Comparison of ENCODE assay signal across 23 mouse cellular contexts in the genomic region with DNA sequence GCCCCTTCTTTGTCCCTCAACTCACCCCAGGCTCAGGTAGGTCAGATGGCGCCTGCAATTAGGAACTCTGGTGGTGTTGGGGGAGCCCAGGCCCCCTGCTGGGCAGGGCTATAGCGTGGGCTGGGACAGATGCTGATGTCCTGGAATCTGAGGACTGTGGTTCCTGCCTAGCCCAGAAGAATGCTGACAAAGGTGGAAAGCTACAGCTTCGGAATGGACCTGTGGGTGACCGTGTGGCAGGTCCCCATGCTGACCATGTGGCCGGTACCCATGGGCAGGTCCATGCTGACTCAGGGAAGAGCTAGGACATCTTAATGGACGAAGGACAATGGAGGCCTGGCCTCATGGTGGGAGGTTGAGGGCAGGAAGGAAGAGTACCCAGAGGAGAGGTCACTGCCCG. TPM values are rescaled to one million over a fixed set of nuclear protein-coding genes. Genes with fewer than 3 reads are reported as not detected.
A peak's percentile ranks its signal among the peaks of the same experiment; 100 is the strongest.
DNase-seq lines count a peak whose midpoint lies in the region; ATAC-seq and TF ChIP-seq lines count a peak whose summit lies in the region.
"Had no signal": no experiment of that assay in that cellular context is flagged by ENCODE, and none has a peak within 500 bp of the region (broad histone marks: within the 10 kb centered on the region; RNA-seq: fewer than 3 reads in every experiment).

No protein-coding gene starts in this region.

- WGBS in intestine, embryonic 14.5 days = 85% methylated on average over 7 of the region's 7 CpGs
- WGBS in intestine, embryonic 16.5 days = 91% methylated on average over 7 of the region's 7 CpGs
- WGBS in liver, adult 2 months = 90% methylated on average over 7 of the region's 7 CpGs
- 68% methylated on average over 7 of the region's 7 CpGs for WGBS in liver, embryonic 11.5 days

- no peak overlapping the region for H3K4me2 ChIP-seq in intestine, embryonic 14.5 days (ENCODE audit: low read length)
- H3K4me2 ChIP-seq in intestine, embryonic 16.5 days (ENCODE audit: low read depth, low read length) = no peak overlapping the region
- no peak overlapping the region for H3K4me2 ChIP-seq in liver, embryonic 11.5 days
- H3K4me2 ChIP-seq: liver, embryonic 15.5 days; midbrain, embryonic 11.5 days; neural tube, embryonic 15.5 days had no signal

- no peak overlapping the region for H3K27ac ChIP-seq in intestine, embryonic 14.5 days (ENCODE audit: low read depth)
- H3K27ac ChIP-seq in intestine, embryonic 16.5 days (ENCODE audit: low read length) = no peak overlapping the region
- no peak overlapping the region for H3K27ac ChIP-seq in liver, adult 2 months (replicated peaks; ENCODE audit: insufficient read depth, low read depth, low read length)
- H3K27ac ChIP-seq in liver, embryonic 11.5 days (ENCODE audit: low read depth, low read length) = no peak overlapping the region
- H3K27ac ChIP-seq: embryonic facial prominence, embryonic 10.5 days; heart, embryonic 10.5 days; layer of hippocampus, adult 2 months; liver, embryonic 15.5 days; neural tube, embryonic 15.5 days had no signal

- H3K9ac ChIP-seq in intestine, embryonic 14.5 days (ENCODE audit: low read length) = no peak overlapping the region
- H3K9ac ChIP-seq in intestine, embryonic 16.5 days (ENCODE audit: low read depth, low read length) = no peak overlapping the region
- no peak overlapping the region for H3K9ac ChIP-seq in liver, adult 2 months (ENCODE audit: low read depth, low read length)
- H3K9ac ChIP-seq in liver, embryonic 11.5 days (ENCODE audit: low read depth, low read length) = no peak overlapping the region
- H3K9ac ChIP-seq: liver, embryonic 15.5 days; neural tube, embryonic 15.5 days had no signal

- DNase-seq in intestine, embryonic 14.5 days (ENCODE audit: low spot score) = peak; percentile 49
- DNase-seq in liver, adult 2 months (ENCODE audit: extremely low read depth, low read depth, low spot score) = no peak
- DNase-seq in liver, embryonic 11.5 days (ENCODE audit: low spot score) = no peak
- DNase-seq in urinary bladder, adult 2 months (ENCODE audit: low spot score) = peak; percentile 14
- DNase-seq in urinary bladder, postnatal 4 days (ENCODE audit: low spot score in 2 of 2) = no peak
- no peak for DNase-seq in spleen, adult 12 weeks (ENCODE audit: low spot score)
- DNase-seq: adrenal gland, adult 8-10 months; cerebellum, adult 11-12 months; cerebellum, postnatal 10 days; heart, postnatal 4 days; kidney, postnatal 14 days; lung, postnatal 10 days had no signal

- H3K9me3 ChIP-seq in intestine, embryonic 14.5 days (ENCODE audit: control insufficient read depth, low read length) = no peaks in the 10 kb centered on the region
- H3K9me3 ChIP-seq in intestine, embryonic 16.5 days (ENCODE audit: control insufficient read depth, low read length) = no peaks in the 10 kb centered on the region
- H3K9me3 ChIP-seq in liver, embryonic 11.5 days (ENCODE audit: control insufficient read depth, low read length) = no peaks in the 10 kb centered on the region
- H3K9me3 ChIP-seq: embryonic facial prominence, embryonic 10.5 days; heart, embryonic 10.5 days; liver, embryonic 15.5 days; neural tube, embryonic 15.5 days had no signal

- no peak for ATAC-seq in intestine, embryonic 14.5 days (replicated peaks; ENCODE audit: low FRiP score, low TSS enrichment, low read depth)
- no peak for ATAC-seq in intestine, embryonic 16.5 days
- no peak for ATAC-seq in liver, embryonic 11.5 days (replicated peaks; ENCODE audit: low FRiP score)
- ATAC-seq: activated CD4-positive, CD25-positive, alpha-beta regulatory T cell, adult 4 months had no signal

- no peaks in the 10 kb centered on the region for H3K36me3 ChIP-seq in intestine, embryonic 14.5 days (ENCODE audit: control insufficient read depth, insufficient read depth, low read length)
- H3K36me3 ChIP-seq in intestine, embryonic 16.5 days (ENCODE audit: control insufficient read depth, insufficient read depth, low read length) = no peaks in the 10 kb centered on the region
- no peaks in the 10 kb centered on the region for H3K36me3 ChIP-seq in liver, adult 2 months (ENCODE audit: control insufficient read depth, insufficient read depth, low read length)
- no peaks in the 10 kb centered on the region for H3K36me3 ChIP-seq in liver, embryonic 11.5 days (ENCODE audit: control insufficient read depth, insufficient read depth, low read length)
- H3K36me3 ChIP-seq: embryonic facial prominence, embryonic 10.5 days; heart, embryonic 10.5 days; liver, embryonic 15.5 days; neural tube, embryonic 15.5 days had no signal

- TF ChIP-seq CTCF in liver, adult 2 months (IDR thresholded peaks at IDR 0.05; ENCODE audit: low read depth, low read length) = 0 out of 2 replicates have a peak, but pooled peaks have one; percentile 5

- TF ChIP-seq POLR2A in liver, adult 2 months (IDR thresholded peaks at IDR 0.05; ENCODE audit: extremely low read depth, insufficient read depth, low read length) = no peak

- no peaks in the 10 kb centered on the region for H3K79me2 ChIP-seq in liver, adult 2 months (ENCODE audit: control insufficient read depth, insufficient read depth, low read length)

- no peak overlapping the region for H3K4me3 ChIP-seq in intestine, embryonic 14.5 days (ENCODE audit: low read depth, low read length)
- no peak overlapping the region for H3K4me3 ChIP-seq in intestine, embryonic 16.5 days (ENCODE audit: low read length)
- no peak overlapping the region for H3K4me3 ChIP-seq in liver, adult 2 months (ENCODE audit: insufficient read depth, low read depth, low read length)
- no peak overlapping the region for H3K4me3 ChIP-seq in liver, embryonic 11.5 days (ENCODE audit: low read depth, low read length)
- H3K4me3 ChIP-seq: embryonic facial prominence, embryonic 10.5 days; heart, embryonic 10.5 days; layer of hippocampus, adult 2 months; liver, embryonic 15.5 days; neural tube, embryonic 15.5 days had no signal

- H3K27me3 ChIP-seq in intestine, embryonic 14.5 days (replicated peaks; ENCODE audit: control insufficient read depth, insufficient read depth, low read length) = no peaks in the 10 kb centered on the region; the same call in 1 of the 2 replicates
- peaks cover 4% of the 10 kb centered on the region; the same call in 1 of the 2 replicates for H3K27me3 ChIP-seq in intestine, embryonic 16.5 days (replicated peaks; ENCODE audit: control insufficient read depth, insufficient read depth, low read length)
- no peaks in the 10 kb centered on the region for H3K27me3 ChIP-seq in liver, adult 2 months (ENCODE audit: control insufficient read depth, insufficient read depth, low read length)
- peaks cover 11% of the 10 kb centered on the region; the same call in 1 of the 2 replicates for H3K27me3 ChIP-seq in liver, embryonic 11.5 days (replicated peaks; ENCODE audit: control insufficient read depth, insufficient read depth, low read length)

- H3K4me1 ChIP-seq in intestine, embryonic 14.5 days (replicated peaks; ENCODE audit: control insufficient read depth, insufficient read depth, low read length) = peaks cover 7% of the 10 kb centered on the region; the same call in 1 of the 2 replicates
- H3K4me1 ChIP-seq in intestine, embryonic 16.5 days (ENCODE audit: control insufficient read depth, insufficient read depth, low read length) = peaks cover 11% of the 10 kb centered on the region; the same call in 1 of the 2 replicates
- peaks cover 7% of the 10 kb centered on the region for H3K4me1 ChIP-seq in liver, adult 2 months (ENCODE audit: control insufficient read depth, insufficient read depth, low read length)
- no peaks in the 10 kb centered on the region for H3K4me1 ChIP-seq in liver, embryonic 11.5 days (replicated peaks; ENCODE audit: control insufficient read depth, insufficient read depth, low read length)

RNA-seq across cellular contexts. Expression of a gene that starts 29.9 kb away (rescaled TPM):
- polyA plus RNA-seq in intestine, embryonic 14.5 days (2014; fragmentation: Nextera tagmentation; extraction: Ambion mirVana) = 0.77 and 0.87 TPM in 2 replicates
- 14.0 and 19.7 TPM in 2 replicates for polyA plus RNA-seq in intestine, embryonic 16.5 days (2015; fragmentation: Nextera tagmentation; extraction: Ambion mirVana)
- 2,468 and 2,488 TPM in 2 replicates for total RNA-seq in liver, adult 2 months (2014; rRNA removed)
- 240 and 585 TPM in 2 replicates for polyA plus RNA-seq in liver, adult 2 months (2012; rRNA removed)
- polyA plus RNA-seq in liver, embryonic 11.5 days (2014; fragmentation: Nextera tagmentation; extraction: Ambion mirVana) = 0.17 and 0.23 TPM in 2 replicates
- 5.4 and 5.9 TPM in 2 replicates for polyA plus RNA-seq in urinary bladder, adult 2 months (2012; rRNA removed)
- total RNA-seq: layer of hippocampus, adult 2 months; layer of hippocampus, postnatal 25 days had no signal
- polyA plus RNA-seq: activated CD4-positive, CD25-positive, alpha-beta regulatory T cell, adult 4 months; C2C12; embryonic facial prominence, embryonic 10.5 days; heart, embryonic 10.5 days; midbrain, embryonic 11.5 days; neural tube, embryonic 15.5 days had no signal

RNA-seq across cellular contexts. Expression of a gene that starts 35.9 kb away (rescaled TPM):
- polyA plus RNA-seq in intestine, embryonic 14.5 days (2014; fragmentation: Nextera tagmentation; extraction: Ambion mirVana) = 0.65 and 0.90 TPM in 2 replicates
- 0.65 and 1.9 TPM in 2 replicates for polyA plus RNA-seq in intestine, embryonic 16.5 days (2015; fragmentation: Nextera tagmentation; extraction: Ambion mirVana)
- 8.1 and 10.8 TPM in 2 replicates for total RNA-seq in liver, adult 2 months (2014; rRNA removed)
- polyA plus RNA-seq in liver, adult 2 months (2012; rRNA removed) = 9.2 and 13.2 TPM in 2 replicates
- polyA plus RNA-seq in liver, embryonic 11.5 days (2014; fragmentation: Nextera tagmentation; extraction: Ambion mirVana) = not detected in 2 replicates
- 11.3 and 15.7 TPM in 2 replicates for polyA plus RNA-seq in urinary bladder, adult 2 months (2012; rRNA removed)
- total RNA-seq: layer of hippocampus, postnatal 25 days had no signal
- polyA plus RNA-seq: embryonic facial prominence, embryonic 10.5 days; heart, embryonic 10.5 days; limb, embryonic 11.5 days had no signal

Comparison
In these comparisons a context has a peak if more than half of its experiments do, and no peak if none do; other contexts are left out.
1. DNase-seq: peak in intestine, embryonic 14.5 days (single experiment) and urinary bladder, adult 2 months (single experiment); none in liver, adult 2 months (single experiment), liver, embryonic 11.5 days (single experiment), urinary bladder, postnatal 4 days (0 of 2) and spleen, adult 12 weeks (single experiment).
2. RNA of a gene that starts 29.9 kb away (polyA plus RNA-seq): 240 to 585 TPM in liver, adult 2 months; 14.0 to 19.7 TPM in intestine, embryonic 16.5 days, 5.4 to 5.9 TPM in urinary bladder, adult 2 months, 0.77 to 0.87 TPM in intestine, embryonic 14.5 days and 0.17 to 0.23 TPM in liver, embryonic 11.5 days; every median in the first group is over 10 times any median in the second.